Mouse (Mus musculus) ovary, postnatal 14 days (tissue): ENCODE data around the gene Cnnm3.

ENCODE experiments used
- DNase-seq: peaks from one replicate; pipeline ENCODE4 v3.0.0; 2022; ENCODE audit warnings: low spot score

Cnnm3 gene

GRCm38 (mm10) chr1:36501261-36501660 is 10.4 kb upstream of the Cnnm3 start:
- DNase-seq = peak; percentile 66

- DNase-seq = no peak
These were observed 3.4 kb upstream of the Cnnm3 start for GRCm38 (mm10) chr1:36508238-36508637.

DNA sequence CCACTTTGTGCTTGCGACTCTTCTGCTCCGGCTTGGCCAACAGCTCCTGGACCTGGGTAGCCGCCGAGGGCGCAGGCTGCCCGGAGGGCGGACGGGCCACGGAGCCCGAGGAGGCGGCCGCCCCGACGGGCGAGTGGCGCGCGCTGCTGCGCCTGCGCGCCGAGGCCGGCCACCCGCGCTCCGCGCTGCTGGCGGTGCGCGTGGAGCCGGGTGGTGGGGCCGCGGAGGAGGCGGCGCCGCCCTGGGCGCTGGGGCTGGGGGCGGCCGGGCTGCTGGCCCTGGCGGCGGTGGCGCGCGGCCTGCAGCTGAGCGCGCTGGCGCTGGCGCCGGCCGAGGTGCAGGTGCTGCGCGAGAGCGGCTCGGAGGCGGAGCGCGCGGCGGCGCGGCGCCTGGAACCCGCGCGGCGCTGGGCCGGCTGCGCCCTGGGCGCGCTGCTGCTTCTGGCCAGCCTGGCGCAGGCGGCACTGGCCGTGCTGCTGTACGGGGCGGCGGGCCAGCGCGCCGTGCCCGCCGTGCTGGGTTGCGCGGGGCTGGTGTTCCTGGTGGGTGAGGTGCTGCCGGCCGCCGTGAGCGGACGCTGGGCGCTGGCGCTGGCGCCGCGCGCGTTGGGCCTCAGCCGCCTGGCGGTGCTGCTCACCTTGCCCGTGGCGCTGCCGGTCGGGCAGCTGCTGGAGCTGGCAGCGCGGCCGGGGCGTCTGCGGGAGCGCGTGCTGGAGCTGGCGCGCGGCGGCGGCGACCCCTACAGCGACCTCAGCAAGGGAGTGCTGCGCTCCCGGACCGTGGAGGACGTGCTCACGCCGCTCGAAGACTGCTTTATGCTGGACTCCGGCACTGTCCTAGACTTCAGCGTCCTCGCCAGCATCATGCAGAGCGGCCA is 660 bp downstream of the Cnnm3 start:
- peak; percentile 23 for DNase-seq

DNA sequence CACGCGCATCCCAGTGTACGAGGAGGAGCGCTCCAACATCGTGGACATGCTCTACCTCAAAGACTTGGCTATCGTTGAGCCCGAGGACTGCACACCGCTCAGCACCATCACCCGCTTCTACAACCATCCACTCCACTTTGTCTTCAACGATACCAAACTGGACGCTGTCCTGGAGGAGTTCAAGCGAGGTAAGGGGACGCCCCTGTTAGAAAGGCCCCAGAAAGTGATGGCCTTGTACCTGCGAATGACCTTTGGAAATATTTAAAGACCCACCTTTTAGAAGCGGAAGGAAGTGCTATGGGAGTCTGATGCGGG is 1.3 kb downstream of the Cnnm3 start:
- DNase-seq = no peak

- DNase-seq = no peak
These were observed 1.6 kb downstream of the Cnnm3 start for GRCm38 (mm10) chr1:36513310-36513709.

- DNase-seq = no peak
These were observed 2.1 kb downstream of the Cnnm3 start for GRCm38 (mm10) chr1:36513718-36514117.

- no peak for DNase-seq
These were observed 6.6 kb downstream of the Cnnm3 start for GRCm38 (mm10) chr1:36518259-36518658.

- no peak for DNase-seq
These were observed 8.0 kb downstream of the Cnnm3 start for GRCm38 (mm10) chr1:36519626-36520025.

DNA sequence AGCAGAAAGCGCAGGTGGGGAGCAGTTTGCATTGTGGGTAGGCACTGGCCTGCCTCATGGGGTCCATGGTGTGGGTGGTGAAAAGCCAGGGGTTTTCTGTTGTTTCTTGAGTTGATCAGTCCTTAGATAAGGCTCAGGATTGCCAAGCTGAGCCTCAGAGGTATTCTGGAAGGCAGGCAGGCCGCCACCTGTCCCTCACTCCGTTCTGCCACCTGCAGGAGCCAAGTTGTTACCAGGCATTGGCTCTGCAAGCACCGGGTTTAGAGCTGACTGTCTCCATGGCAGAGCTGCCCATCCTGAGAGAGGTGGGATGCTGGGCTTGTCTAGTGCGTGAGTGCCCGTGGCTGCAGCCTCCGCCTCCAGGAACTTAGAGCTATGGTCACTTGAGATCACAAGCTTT is 10.5 kb downstream of the Cnnm3 start:
- no peak for DNase-seq

DNA sequence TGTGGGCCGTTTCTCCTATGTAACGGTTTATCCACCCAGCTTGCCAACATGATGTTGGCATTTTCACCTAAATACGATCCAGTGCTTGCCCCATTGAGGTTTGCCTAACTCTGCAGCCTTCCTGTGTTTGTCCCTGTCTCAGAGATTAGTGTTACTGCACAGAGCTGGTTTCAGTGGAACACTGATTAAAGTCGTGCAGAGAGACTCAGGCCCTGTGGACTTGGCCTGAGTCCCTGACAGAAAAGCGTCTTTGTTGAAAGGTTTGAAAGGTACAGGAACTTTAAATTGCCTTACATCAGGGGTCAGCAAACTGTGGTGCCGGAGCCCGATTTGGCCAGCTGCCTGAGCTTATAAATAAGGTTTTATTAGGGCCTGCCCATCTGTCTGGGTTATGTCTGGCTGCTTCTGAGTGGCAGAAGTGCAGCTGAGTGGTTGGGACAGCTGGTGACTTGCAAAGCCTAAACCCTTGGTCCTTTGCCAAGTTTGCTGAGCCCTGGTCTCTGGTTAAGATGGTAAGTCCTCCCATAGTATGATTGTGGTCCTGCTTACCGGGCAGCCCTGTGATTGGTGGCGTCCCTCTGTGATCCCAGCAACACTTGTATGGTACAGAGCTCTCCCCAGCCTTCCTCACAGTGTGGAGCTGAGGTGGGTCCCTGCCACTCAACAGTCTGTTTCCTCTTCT is 11.8 kb downstream of the Cnnm3 start:
- DNase-seq = no peak

- DNase-seq = no peak
These were observed 12.4 kb downstream of the Cnnm3 start for GRCm38 (mm10) chr1:36524058-36524457.

- DNase-seq = no peak
These were observed 14.1 kb downstream of the Cnnm3 start for GRCm38 (mm10) chr1:36525774-36526173.

- no peak for DNase-seq
These were observed 15.2 kb downstream of the Cnnm3 start for GRCm38 (mm10) chr1:36526903-36527302.

GRCm38 (mm10) chr1:36528351-36528750 is 16.7 kb downstream of the Cnnm3 start:
- DNase-seq = no peak

DNA sequence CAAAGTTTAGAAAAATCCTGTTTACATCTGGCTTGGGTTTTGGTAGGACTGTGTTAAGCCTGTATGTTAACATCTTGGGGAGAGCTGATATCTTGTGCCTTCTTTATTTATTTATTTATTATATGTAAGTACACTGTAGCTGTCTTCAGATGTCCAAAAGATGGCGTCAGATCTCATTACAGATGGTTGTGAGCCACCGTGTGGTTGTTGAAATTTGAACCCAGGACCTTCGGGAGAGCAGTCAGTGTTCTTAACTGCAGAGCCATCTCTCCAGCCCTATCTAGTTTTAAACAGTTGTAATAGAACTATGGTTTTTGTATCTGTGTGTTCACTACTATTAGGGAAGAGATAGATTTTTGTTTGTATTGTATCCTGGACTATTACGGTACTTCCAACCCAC is 17.6 kb downstream of the Cnnm3 start:
- DNase-seq = no peak

GRCm38 (mm10) chr1:36529875-36530274 is 18.2 kb downstream of the Cnnm3 start:
- no peak for DNase-seq

GRCm38 (mm10) chr1:36530485-36530884 is 18.8 kb downstream of the Cnnm3 start:
- DNase-seq = no peak

GRCm38 (mm10) chr1:36530962-36531361 is 19.3 kb downstream of the Cnnm3 start:
- DNase-seq = no peak

- DNase-seq = no peak
These were observed 19.8 kb downstream of the Cnnm3 start for GRCm38 (mm10) chr1:36531461-36531860.

DNA sequence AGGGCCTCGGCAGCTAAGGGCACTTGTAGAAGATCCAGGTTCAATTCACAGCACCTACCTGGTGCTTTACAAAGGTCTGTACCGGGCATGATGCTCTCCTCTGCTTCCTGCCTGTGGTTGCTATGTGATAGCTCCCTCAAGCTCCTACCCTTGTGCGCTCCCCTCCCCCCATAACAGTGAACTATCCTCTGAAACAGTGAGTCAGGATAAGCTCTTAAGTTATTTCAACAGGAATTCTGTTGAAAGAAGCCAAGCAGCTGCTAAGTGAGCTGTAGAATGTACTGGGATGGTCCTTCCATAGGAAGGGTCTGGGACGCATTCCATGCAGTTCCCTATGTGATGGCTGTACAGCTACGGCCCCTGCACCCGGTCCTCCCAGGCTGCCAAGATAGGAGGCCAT is 21.9 kb downstream of the Cnnm3 start:
- DNase-seq = no peak

DNA sequence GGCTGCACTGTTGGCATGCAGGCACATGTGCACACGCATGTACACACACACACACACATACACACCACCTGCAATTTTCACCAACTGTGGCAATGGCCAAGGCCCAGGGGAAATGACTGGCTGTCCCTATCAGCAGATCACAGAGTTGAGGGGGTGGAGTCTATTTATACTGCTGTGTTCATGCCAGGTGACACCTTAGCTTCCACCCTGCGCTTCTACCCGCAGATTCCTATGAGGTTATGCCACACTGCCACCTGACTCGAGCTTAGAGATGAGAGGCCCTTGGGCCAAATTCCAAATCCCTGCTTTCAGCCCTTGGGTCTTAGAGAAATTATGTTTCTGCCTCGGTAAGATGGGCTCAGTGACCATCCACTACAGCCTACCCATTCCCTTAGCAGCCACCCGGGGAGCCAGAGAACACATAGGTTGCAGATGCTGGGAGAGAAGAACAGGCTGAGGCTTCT is 23.0 kb downstream of the Cnnm3 start:
- DNase-seq = no peak

DNA sequence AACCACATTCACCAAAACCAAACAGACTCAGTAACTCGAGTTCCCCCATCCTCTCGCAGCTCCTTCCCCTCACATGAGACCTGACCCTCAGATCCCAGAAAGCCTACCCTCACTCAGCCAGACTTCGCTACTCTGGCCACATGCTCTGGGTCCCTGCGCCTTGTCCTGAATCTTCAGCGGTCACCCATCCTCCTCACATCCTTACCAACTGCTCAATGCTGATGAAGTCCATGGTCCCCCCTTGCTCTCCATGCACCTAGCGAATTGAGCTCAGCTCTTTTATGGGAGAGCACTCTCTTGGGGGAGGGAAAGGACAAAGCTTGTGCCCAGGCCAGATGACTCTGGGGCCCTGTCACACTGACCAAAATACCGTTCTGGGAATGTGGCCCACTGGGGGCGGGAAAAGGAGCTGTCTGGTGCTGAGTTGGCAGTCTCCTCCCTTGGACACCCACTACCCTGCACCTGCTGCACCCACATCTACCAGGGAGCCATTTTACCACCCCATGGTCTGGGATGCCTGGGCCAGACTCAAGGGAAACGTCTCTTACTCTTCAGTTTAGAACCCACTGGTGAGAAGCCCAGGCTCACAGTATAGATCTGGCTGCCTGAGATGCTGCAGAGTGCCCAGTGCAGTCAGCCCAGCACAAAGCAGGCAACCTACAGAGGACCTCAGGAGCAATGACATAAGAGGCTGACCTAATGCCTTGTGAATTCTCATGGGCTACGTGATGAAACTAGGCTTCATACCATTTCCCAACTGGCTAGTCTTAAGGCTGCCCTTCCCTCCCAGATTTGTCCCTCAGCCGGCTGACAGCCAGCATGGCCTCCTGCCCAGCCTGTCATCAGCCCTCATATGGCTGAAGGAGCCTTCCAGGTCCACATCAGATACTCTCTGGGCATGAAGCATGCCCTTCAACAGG is 24.1 kb downstream of the Cnnm3 start:
- no peak for DNase-seq

DNA sequence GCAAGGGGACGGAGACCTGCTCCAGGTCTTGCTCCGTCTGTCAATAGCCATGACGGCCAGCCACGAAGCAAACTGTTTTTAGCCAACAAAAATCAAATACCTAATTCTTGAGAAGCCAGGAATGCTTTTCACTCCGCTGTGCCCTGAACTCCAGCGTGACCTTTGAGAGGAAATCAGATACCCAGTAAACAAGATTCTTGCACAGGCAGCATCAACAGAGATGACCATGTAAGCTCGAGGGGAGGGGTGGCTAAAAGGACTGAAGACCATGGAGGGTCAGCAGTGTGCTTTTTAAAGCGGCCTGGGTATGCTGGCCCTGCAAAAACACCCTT is 24.7 kb downstream of the Cnnm3 start:
- no peak for DNase-seq
